Mouse (Mus musculus) frontal cortex, postnatal 14 days (tissue): ENCODE measurements around the gene Olfr96.
"Not testable (repeated sequence)": the region's sequence is repeated elsewhere in the genome, so short reads cannot be mapped to it uniquely, and the experiment has no call there.

Experiments used
- DNase-seq, 2 experiments: peaks; one replicate each; pipeline ENCODE4 v3.0.0; 2022; ENCODE audit warnings: low spot score in 2 of 2

Gene Olfr96

GRCm38 (mm10) chr17:37219846-37220245 is at the start of gene Olfr96:
TSS of gene Olfr96 (plus strand) at chr17:37220146.
- DNase-seq: no peak

DNA sequence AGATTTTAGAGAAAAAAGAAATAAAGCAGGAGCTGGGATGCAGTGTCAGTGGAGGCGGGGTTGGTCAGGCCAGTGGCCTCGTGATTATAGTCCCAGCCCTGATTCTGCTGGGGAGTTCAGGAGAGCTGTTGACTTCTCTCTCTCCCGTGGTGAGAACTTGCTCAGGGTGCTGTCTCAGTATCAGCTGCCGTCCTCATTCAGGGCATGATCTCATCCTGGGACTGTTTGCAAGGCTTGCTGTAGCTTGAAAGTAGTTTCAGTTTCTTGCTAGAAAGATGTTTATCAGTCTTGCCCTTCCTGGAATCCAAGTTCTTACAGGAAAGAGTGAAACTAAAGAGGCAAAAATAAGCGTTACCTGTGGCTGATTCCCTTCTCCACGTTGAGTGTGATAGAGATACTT is 34.5 kb upstream of the Olfr96 start:
- DNase-seq: no peak

- DNase-seq: peak in 1 of 2 experiments; percentile 25
Observed at GRCm38 (mm10) chr17:37190711-37191110, 29.2 kb upstream of the Olfr96 start.

GRCm38 (mm10) chr17:37193032-37193431 is 26.9 kb upstream of the Olfr96 start:
- DNase-seq: no peak

GRCm38 (mm10) chr17:37193656-37194055 is 26.3 kb upstream of the Olfr96 start, which contains the start of gene Ubd:
TSS of gene Ubd (plus strand) at chr17:37193892.
- no peak for DNase-seq

DNA sequence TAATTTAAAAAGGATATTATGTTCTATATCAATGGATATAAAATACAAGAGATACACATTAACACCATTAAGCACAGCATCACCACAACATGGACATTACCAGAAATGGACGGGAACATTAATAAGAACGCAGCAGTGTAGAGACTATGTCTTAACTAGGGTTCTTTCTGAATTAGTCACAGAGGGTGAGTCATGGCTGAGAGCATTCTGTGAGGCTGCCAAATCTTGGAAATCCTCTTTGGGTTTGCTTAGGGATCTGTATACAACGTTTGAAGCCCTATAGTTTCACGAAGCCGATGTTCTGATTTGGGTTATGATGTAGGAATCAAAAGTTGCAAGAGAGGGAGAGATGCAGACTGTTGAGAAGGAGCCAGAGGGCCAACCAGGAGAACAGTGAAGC is 25.2 kb upstream of the Olfr96 start:
- no peak for DNase-seq

DNA sequence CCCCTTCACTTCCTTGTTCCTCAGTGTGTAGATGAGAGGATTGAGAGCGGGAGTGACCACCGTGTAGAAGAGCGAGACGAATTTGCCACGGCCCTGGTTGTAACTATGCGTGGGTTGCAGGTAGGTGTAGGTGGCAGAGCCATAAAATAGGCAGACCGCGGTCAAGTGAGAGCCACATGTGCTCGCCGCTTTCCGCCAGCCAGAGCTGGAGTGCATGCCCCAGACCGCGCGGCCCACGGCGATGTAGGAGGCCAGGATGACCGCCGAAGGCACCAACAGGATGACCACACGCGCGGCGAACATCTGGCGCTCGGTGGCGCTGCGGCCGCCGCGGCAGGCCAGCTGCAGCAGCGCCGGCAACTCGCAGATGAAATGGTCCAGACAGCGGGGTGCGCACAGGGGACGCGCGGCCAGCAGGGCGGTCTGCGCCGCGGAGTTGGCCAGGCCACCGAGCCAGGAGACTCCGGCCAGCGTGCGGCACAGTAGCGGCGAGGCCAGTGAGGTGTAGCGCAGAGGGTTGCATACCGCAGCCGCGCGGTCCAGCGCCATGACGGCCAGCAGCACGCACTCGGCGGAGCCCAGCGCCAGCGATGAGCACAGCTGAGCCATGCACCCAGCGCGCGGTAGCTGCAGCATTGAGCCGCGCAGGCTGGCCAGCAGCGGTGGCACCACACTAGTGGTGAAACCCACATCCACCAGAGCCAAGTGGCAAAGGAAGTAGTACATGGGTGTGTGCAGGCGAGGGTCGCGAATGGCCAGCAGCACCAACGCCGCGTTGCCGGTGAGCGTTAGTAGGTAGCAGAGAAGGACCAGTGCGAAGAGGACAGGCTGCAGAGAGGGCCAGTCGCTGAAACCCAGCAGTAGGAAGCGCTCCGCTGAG is 22.9 kb upstream of the Olfr96 start:
- DNase-seq: peak in 1 of 2 experiments; percentile 13

DNA sequence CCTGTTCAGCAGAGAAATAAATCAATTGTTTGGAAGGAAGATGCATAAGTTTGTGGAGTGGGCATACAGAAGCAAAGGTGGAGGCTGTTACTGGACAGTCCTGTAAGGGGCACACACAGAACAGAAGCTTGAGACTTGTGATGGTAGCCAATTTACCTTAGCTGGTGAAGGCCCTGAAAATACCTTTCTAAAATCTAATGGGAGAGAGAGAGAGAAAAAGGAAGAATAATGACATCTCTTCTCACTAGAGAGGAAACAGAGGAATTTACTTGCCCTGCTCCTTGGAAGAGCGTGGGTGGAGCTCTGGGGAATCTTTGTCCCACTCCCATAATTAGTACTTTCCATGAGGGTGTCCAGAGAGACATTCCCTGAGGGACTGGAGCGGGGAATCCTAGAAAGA is 19.1 kb upstream of the Olfr96 start, which contains the start of gene Olfr94:
Gene Olfr94 (minus strand): TSS at position 101 of the 400 bp plus-strand sequence.
- no peak for DNase-seq

DNA sequence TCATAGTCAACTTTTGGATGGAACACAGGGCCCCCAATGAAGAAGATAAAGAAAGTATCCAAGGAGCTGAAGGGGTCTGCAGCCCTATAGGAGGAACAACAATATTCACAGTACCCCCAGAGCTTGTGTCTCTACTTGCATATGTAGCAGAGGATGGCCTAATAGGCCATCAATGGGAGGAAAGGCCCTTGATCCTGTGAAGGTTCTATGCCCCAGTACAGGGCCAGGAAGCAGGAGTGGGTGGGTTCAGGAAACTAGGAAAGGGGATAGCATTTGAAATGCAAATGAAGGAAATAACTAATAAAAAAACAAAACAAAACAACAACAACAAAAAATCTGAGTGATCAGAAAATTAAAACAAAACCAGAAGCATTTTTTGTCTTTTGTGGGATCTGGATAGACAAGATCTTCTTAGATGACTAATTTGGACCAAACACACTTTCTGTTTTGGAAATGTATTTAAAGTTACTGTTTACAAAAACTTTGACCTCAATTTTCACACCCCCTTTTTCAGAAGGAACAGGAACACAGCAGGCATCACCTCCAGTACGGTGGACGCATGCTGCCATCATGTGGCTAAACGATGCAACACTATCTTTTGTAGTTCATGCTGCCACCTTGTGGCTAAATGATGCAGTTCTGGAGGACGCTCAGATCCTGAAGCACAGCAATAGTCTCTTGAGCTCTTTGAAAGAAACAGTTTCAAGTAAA is 16.6 kb upstream of the Olfr96 start:
- peak; percentile 66 to 87 for DNase-seq

GRCm38 (mm10) chr17:37203917-37204236 is 16.1 kb upstream of the Olfr96 start:
- DNase-seq: no peak

- DNase-seq: peak in 1 of 2 experiments; percentile 20
Observed at GRCm38 (mm10) chr17:37210884-37211768, 8.8 kb upstream of the Olfr96 start.

DNA sequence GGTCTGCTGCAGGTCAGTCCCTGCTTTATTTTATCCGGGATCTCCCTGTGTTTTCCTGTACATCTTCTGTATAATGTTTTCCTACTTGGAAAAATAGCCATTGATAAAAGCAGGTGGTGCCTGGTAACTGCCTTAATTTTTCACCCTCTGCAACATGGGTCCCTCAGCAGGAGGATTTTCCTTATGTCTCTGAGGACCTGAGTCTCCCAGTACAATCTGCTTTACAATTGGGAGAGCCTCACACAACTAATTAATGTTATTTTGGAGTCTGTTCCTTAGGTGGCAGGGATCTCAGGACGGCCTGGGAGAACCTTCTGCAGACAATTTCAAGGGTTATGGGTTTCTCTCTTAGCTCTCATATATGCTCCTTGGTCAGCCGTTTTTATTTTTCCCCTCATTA is 6.9 kb upstream of the Olfr96 start, which contains the start of gene Olfr95:
Gene Olfr95 (minus strand): TSS at position 101 of the 400 bp plus-strand sequence.
- DNase-seq: no peak

DNA sequence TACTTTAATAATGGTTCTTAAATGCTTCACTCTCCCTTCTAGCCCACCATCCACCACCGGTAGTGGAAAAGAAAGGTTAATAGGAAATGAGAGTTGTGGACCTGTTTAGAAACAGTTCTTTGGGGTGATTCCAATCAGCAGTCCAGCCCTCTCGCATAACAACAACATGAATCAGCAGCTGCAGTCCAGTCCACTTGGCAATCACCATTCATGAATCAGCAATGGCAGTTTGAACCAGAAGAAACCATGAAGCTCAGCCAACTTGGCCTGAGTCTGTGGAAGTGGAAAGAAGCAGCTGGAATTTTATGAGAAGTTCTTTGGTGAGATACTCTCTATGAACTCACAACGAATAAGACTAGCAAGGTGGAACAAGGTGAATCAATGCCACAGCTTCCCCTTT is 1.5 kb upstream of the Olfr96 start:
- DNase-seq: no peak

DNA sequence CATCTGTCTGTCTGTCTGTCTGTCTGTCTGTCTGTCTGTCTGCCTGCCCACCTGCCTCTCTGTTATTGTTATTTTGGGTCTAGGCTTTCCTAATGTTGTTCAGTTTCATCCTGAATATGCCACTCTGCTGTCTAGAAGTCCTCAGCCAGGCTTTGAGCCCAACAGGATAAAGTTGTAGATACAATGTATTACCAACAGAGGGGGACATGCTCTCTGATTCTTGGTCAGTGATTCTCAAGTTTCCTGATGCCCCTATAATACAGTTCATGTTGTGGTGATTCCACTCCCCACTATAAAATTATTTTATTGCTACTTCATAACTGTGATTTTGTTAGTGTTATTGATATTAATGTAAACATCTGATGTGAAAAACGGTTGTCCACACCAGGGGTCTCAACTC is 1.9 kb downstream of the Olfr96 start:
- no peak for DNase-seq

DNA sequence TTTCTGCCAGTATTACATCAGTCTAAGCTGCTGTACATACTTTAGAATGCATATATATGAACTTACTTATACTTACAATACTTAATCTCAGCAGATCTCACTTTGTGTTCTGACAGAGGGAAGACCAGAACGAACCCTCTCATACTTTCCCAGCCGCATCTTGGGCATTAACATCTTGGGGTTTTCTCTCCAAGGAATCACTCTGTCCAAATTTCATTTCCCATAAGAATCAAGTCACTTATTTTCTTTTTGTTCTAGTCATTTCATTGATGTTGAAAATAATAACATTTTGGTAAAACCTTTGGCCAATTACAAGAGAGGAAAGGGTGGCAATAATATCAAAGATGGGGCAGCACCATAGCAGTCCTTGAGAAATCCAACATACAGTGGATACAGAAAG is 17.3 kb downstream of the Olfr96 start, which contains the start of gene Olfr97:
Gene Olfr97 (minus strand): TSS at position 101 of the 400 bp plus-strand sequence.
- not testable (repeated sequence) for DNase-seq

GRCm38 (mm10) chr17:37242198-37242597 is 22.3 kb downstream of the Olfr96 start:
- no peak for DNase-seq

DNA sequence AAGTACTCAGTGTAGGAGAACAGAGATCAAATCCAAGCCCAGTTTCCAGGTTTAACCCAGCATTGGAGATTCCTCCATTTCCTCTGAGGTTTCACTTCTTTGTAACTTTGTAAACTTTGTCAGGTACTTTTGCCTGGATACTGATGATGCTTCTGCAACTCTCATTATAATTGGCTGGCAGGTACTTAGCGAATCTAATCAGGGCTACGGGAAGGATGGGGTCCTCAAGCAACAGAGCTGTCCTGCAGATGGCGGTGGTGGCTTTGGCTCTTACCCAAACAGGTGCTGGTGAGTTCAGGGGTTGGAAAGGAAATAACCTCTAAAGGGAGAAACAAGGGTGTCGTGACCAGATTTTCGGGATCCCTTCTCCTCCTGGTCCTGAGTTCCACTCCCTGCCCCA is 26.8 kb downstream of the Olfr96 start:
- DNase-seq: peak; percentile 13 to 31

GRCm38 (mm10) chr17:37249460-37249859 is 29.5 kb downstream of the Olfr96 start:
- no peak for DNase-seq

DNA sequence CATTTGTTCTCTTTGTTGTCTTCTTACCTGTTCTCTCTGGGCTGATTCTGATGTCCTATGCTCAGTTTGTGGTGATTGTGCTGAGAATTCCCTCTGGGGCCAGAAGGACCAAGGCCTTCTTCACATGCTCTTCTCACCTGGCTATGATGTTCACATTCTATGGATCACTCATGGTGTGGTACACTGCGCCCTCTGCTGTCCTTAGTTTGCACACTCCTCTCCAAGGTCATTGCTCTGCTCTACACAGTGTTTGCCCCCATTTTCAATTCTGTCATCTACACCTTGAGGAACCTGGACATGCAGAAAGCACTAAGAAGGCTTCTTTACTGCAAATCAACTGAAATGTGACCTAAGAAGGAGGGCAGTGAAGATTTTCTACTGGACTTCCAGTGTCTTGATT is 30.6 kb downstream of the Olfr96 start:
- DNase-seq: no peak

DNA sequence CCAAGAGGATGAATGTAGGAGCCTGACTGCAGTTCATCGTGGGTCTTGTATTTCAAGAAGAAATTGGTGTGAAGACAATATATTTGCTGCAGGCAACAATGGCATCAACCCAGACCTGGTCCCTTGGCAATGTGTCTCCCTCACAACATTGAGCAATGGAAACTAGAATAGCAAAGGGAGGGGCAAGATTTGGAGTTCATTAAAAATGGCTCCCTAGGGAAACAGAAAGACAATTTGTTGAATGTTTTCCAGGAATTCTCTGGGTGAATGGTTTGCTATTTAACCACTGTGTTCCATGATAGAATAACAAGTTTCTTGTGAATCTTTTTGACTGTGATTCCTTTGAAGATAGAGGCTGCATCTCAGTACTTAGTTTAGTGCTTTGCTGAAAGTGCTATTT is 43.7 kb downstream of the Olfr96 start, which contains the start of gene Olfr98:
Gene Olfr98 (minus strand): TSS at position 124 of the 400 bp plus-strand sequence.
- DNase-seq: no peak

GRCm38 (mm10) chr17:37270058-37270701 is 50.2 kb downstream of the Olfr96 start, which contains the start of gene H2-M3:
TSS of gene H2-M3 (plus strand) at chr17:37270220.
- peak; percentile 78 to 95 for DNase-seq
